Mouse (Mus musculus) olfactory bulb, adult 2 months (tissue): Measurements from ENCODE around the gene Rhobtb1.

ENCODE experiments used
- CTCF ChIP-seq: fragments of 200-500 bp; IDR thresholded peaks from 2 replicates; pipeline ENCODE4 v1.5.1; 2012; ENCODE audit warnings: low read depth, mild to moderate bottlenecking, low read length, moderate library complexity; ENCODE audit not compliant: insufficient read depth
- POLR2A ChIP-seq: fragments of 200-500 bp; IDR thresholded peaks from 2 replicates; pipeline ENCODE4 v1.6.1; 2012; ENCODE audit warnings: mild to moderate bottlenecking, low read depth, low read length, moderate library complexity; ENCODE audit not compliant: insufficient read depth

DNA sequence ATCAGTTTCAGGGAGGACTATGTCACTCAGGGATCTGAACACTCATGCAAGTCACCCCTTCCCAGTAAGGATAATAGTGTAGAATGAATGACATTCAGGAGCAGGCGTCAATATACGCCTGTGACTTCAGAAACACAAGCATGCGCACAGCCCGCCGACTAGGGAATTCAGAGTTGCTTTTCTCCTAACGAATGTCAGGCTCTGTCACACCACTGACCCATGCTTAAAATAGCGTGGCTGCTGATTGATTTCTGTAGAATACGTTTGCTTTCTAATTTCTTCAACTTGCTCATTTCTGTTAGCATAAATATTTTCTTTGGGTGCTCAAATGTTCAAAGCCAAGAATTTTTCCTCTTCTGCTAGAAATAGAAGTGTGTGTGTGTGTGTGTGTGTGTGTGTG is 74.7 kb downstream of the Rhobtb1 start:
- TF ChIP-seq POLR2A (no peak), CTCF (no peak)
